Mouse (Mus musculus): ENCODE data around the gene Misp. TPM values are rescaled to one million over a fixed set of nuclear protein-coding genes. Genes with fewer than 3 reads are reported as not detected.

Gene Misp
- total and polyA plus RNA-seq, 2 experiments, result 0.18 to 0.51 TPM

DNA sequence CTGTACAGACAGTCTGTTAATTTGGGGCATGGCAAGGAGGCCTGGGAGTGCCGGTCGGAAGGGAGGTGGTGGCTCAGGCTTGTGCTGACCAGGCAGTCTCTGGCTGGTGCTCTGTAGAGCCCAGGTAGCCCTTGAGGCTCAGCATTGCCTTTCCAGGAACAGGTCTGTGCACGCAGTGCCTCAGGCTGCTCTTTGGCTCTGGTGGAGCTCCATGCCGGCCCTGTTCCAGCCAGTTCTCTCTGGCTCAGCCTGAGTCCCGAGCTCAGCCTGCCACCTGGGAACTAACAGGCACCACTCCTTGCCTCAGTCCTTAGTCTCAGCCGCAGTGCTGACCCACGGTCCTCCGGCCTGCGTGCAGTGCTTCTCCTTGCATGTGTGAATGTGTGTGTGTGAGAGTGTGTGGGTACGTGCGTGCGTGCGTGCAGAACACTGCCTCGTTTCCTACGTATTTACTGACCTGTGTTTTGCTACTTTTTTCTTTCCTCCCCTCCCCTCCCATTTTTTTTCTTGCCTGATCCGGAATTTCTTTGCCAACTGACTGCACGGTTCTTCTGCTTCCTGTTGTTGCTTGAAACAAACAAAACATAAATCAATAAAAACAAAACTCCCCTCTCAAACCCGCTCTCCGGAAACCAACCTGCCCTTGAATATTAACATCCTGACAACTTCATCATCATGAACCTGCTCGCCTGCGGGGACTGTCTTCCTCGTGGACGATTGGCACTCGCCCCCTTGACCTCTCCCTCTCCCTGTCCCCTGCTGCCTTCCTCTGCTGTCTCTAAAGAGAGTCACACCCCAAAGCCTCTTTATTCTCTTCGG is 40.6 kb downstream of the Misp start:
- Histone ChIP-seq H3K9ac (ENCODE audit: low read depth, low read length) (no peak overlapping the region), H3K4me1 (ENCODE audit: control insufficient read depth, insufficient read depth, low read length) (peaks cover 19% of the 10 kb centered on the region), H3K27me3 (ENCODE audit: control insufficient read depth, insufficient read depth, low read length) (no peaks in the 10 kb centered on the region), H3K27ac (replicated peaks; ENCODE audit: insufficient read depth, low read depth, low read length) (no peak overlapping the region), H3K36me3 (ENCODE audit: control insufficient read depth, insufficient read depth, low read length) (peaks cover 25% of the 10 kb centered on the region), H3K4me3 (ENCODE audit: insufficient read depth, low read depth, low read length) (no peak overlapping the region), H3K79me2 (ENCODE audit: control insufficient read depth, insufficient read depth, low read length) (peaks cover 28% of the 10 kb centered on the region)
- DNase-seq (ENCODE audit: extremely low read depth, low read depth, low spot score), result no peak
- WGBS, result 75% methylated on average over 25 of the region's 25 CpGs
- TF ChIP-seq POLR2A (IDR thresholded peaks at IDR 0.05; ENCODE audit: extremely low read depth, insufficient read depth, low read length) (no peak), CTCF (IDR thresholded peaks at IDR 0.05; ENCODE audit: low read depth, low read length) (no peak)

DNA sequence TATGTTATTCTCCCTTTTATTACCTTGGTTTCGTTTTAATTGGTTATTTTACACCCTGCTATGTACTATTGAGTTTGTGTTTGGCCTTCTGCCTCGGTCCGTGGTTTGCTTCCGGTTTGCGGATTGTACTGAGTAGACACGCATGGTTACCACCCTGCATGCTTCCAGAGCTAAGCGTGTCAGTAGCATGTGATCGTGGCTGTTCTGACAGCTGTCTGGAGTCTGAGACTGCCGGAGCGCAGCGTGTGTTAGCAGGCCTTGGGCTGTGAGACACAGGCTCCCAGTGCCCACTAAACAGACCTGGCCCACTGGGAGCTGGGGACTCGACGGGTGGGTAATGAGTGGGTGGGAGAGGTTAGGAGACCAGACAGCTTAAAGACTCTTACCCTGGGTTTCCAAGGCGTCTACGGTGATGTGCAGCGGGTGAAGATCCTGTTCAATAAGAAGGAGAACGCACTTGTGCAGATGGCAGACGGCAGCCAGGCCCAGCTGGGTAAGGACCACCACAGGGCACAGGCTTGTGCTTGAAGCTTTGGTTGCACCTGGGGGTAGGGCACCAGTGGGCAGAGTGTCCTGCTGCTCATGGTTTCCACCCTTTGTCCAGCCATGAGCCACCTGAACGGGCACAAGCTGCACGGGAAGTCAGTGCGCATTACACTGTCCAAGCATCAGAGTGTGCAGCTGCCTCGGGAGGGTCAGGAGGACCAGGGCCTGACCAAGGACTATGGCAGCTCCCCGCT is 41.4 kb downstream of the Misp start:
- H3K9ac ChIP-seq (ENCODE audit: low read depth, low read length), result no peak overlapping the region
- no peak overlapping the region for H3K4me3 ChIP-seq (ENCODE audit: insufficient read depth, low read depth, low read length)
- peaks cover 11% of the 10 kb centered on the region for H3K4me1 ChIP-seq (ENCODE audit: control insufficient read depth, insufficient read depth, low read length)
- peaks cover 21% of the 10 kb centered on the region for H3K79me2 ChIP-seq (ENCODE audit: control insufficient read depth, insufficient read depth, low read length)
- 90% methylated on average over 23 of the region's 23 CpGs for WGBS
- no peaks in the 10 kb centered on the region for H3K27me3 ChIP-seq (ENCODE audit: control insufficient read depth, insufficient read depth, low read length)
- H3K36me3 ChIP-seq (ENCODE audit: control insufficient read depth, insufficient read depth, low read length), result peaks cover 25% of the 10 kb centered on the region
- no peak for DNase-seq (ENCODE audit: extremely low read depth, low read depth, low spot score)
- no peak overlapping the region for H3K27ac ChIP-seq (replicated peaks; ENCODE audit: insufficient read depth, low read depth, low read length)
- TF ChIP-seq CTCF (IDR thresholded peaks at IDR 0.05; ENCODE audit: low read depth, low read length), result no peak
- TF ChIP-seq POLR2A (IDR thresholded peaks at IDR 0.05; ENCODE audit: extremely low read depth, insufficient read depth, low read length), result no peak

DNA sequence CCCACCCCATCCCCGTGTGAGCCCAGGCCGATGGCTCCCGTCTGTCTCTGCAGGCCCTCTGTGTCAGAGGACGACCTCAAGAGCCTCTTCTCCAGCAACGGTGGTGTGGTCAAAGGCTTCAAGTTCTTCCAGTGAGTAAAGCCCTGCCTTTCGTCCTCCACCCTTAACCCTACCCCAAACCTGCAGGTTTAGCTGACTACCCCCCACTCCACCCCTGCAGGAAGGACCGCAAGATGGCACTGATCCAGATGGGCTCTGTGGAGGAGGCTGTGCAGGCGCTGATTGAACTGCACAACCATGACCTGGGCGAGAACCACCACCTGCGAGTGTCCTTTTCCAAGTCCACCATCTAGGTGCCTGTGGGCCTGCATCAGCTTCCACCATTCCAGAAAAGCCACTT is 42.1 kb downstream of the Misp start:
- DNase-seq (ENCODE audit: extremely low read depth, low read depth, low spot score), result no peak
- Histone ChIP-seq H3K79me2 (ENCODE audit: control insufficient read depth, insufficient read depth, low read length) (peaks cover 14% of the 10 kb centered on the region; the same call in 1 of the 2 replicates), H3K27me3 (ENCODE audit: control insufficient read depth, insufficient read depth, low read length) (no peaks in the 10 kb centered on the region), H3K4me1 (ENCODE audit: control insufficient read depth, insufficient read depth, low read length) (peaks cover 5% of the 10 kb centered on the region), H3K4me3 (ENCODE audit: insufficient read depth, low read depth, low read length) (no peak overlapping the region), H3K36me3 (ENCODE audit: control insufficient read depth, insufficient read depth, low read length) (peaks cover 25% of the 10 kb centered on the region), H3K27ac (replicated peaks; ENCODE audit: insufficient read depth, low read depth, low read length) (no peak overlapping the region), H3K9ac (ENCODE audit: low read depth, low read length) (no peak overlapping the region)
- 79% methylated on average over 10 of the region's 10 CpGs for WGBS
- TF ChIP-seq POLR2A (IDR thresholded peaks at IDR 0.05; ENCODE audit: extremely low read depth, insufficient read depth, low read length) (no peak), CTCF (IDR thresholded peaks at IDR 0.05; ENCODE audit: low read depth, low read length) (no peak)

DNA sequence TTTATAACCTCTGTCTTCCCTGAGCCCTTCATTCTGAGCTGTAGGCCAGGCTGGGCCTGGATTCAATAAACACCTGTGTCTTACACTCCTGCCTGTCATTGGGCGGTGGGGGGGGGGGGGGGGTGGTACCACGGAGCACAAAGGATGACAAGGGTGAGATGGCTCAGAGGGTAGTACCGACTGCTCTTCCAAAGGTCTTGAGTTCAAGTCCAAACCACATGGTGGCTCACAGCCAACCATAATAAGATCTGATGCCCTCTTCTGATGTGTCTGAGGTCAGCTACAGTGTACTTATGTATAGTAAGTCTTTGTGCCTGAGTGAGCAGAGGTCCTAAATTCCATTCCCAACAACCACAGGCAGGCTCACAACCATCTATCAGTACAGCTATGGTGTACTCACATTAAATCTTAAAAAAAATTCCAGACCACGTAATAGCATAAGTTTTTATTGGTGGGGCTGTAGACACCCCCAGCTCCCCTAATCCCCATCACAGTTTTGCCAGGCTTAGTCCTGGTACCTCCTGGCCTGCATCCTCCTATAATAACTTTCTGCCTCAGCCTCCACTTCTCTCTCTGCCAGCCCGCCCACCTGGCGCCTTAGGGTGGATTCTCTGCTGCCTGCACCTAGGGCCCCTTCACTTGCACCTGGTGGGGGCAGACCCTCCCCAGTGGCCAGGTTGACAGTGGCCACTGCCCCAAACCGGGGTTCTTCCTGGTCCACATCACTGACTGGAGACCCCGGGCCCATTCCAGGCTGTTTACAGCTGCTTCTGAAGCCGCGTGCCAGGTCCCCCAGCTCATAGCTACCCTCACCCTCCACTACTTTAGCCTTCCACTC is 43.8 kb downstream of the Misp start:
- Histone ChIP-seq H3K36me3 (ENCODE audit: control insufficient read depth, insufficient read depth, low read length) (peaks cover 21% of the 10 kb centered on the region), H3K4me1 (ENCODE audit: control insufficient read depth, insufficient read depth, low read length) (no peaks in the 10 kb centered on the region; the same call in 1 of the 2 replicates), H3K27me3 (ENCODE audit: control insufficient read depth, insufficient read depth, low read length) (no peaks in the 10 kb centered on the region), H3K9ac (ENCODE audit: low read depth, low read length) (no peak overlapping the region), H3K4me3 (ENCODE audit: insufficient read depth, low read depth, low read length) (no peak overlapping the region), H3K79me2 (ENCODE audit: control insufficient read depth, insufficient read depth, low read length) (peaks cover 6% of the 10 kb centered on the region; the same call in 1 of the 2 replicates), H3K27ac (replicated peaks; ENCODE audit: insufficient read depth, low read depth, low read length) (no peak overlapping the region)
- no peak for TF ChIP-seq POLR2A (IDR thresholded peaks at IDR 0.05; ENCODE audit: extremely low read depth, insufficient read depth, low read length)
- no peak for TF ChIP-seq CTCF (IDR thresholded peaks at IDR 0.05; ENCODE audit: low read depth, low read length)
- DNase-seq (ENCODE audit: extremely low read depth, low read depth, low spot score), result peak; percentile 45
- 60% methylated on average over 10 of the region's 10 CpGs for WGBS

DNA sequence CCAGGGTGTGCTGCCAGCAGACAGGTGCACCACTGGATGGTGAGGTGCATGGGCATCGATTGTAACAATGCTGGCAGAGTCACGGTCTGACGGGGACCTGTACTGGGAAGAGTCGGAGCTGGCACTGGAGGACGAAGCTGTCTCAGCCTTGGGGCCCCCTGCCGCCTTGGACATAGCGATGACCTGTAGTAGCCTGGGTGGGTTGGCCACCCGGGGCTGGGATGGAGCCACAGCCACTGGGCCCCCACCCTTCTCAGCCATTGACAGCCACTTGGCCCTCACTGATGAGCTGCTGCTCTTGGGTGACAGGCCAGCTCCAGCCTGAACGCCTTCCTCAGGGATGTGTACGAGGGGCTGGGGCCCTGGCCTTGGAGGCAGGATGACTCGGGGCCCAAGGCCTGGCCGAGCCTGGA is 44.4 kb downstream of the Misp start:
- Histone ChIP-seq H3K36me3 (ENCODE audit: control insufficient read depth, insufficient read depth, low read length) (peaks cover 15% of the 10 kb centered on the region), H3K79me2 (ENCODE audit: control insufficient read depth, insufficient read depth, low read length) (no peaks in the 10 kb centered on the region; the same call in 1 of the 2 replicates), H3K4me3 (ENCODE audit: insufficient read depth, low read depth, low read length) (no peak overlapping the region), H3K9ac (ENCODE audit: low read depth, low read length) (no peak overlapping the region), H3K27me3 (ENCODE audit: control insufficient read depth, insufficient read depth, low read length) (no peaks in the 10 kb centered on the region), H3K4me1 (ENCODE audit: control insufficient read depth, insufficient read depth, low read length) (no peaks in the 10 kb centered on the region; the same call in 1 of the 2 replicates), H3K27ac (replicated peaks; ENCODE audit: insufficient read depth, low read depth, low read length) (no peak overlapping the region)
- 49% methylated on average over 12 of the region's 12 CpGs for WGBS
- DNase-seq (ENCODE audit: extremely low read depth, low read depth, low spot score), result no peak
- TF ChIP-seq POLR2A (IDR thresholded peaks at IDR 0.05; ENCODE audit: extremely low read depth, insufficient read depth, low read length) (no peak), CTCF (IDR thresholded peaks at IDR 0.05; ENCODE audit: low read depth, low read length) (no peak)

All from liver, adult 2 months (tissue).